Mouse (Mus musculus) G1E (cell line): Measurements from ENCODE around the gene Rab30.

Experiments
- CTCF ChIP-seq: IDR thresholded peaks from 2 replicates; pipeline ENCODE4 v1.5.1; 2012; ENCODE audit warnings: low read depth, low read length, inconsistent platforms, mixed read lengths
- GATA1 ChIP-seq: IDR thresholded peaks from 2 replicates; pipeline ENCODE4 v1.6.1; 2012; ENCODE audit warnings: borderline replicate concordance, low read length, inconsistent platforms, mixed read lengths

GRCm38 (mm10) chr7:92742774-92743173, 1.4 kb downstream of the Rab30 start:
- TF ChIP-seq CTCF (no peak), GATA1 (no peak)
